Mouse (Mus musculus) lung, embryonic 14.5 days (tissue): Measurements from ENCODE around the gene Rhoq. TPM values are rescaled to one million over a fixed set of nuclear protein-coding genes. Genes with fewer than 3 reads are reported as not detected.

Source experiments
- ATAC-seq: fragments of 200-750 bp; cut with Nextera tagmentation; 2 replicates; pipeline ENCODE4 v1.8.0; 2017; ENCODE audit warnings: mild to moderate bottlenecking, moderate TSS enrichment, moderate library complexity; ENCODE audit not compliant: insufficient read depth
- DNase-seq: peaks from one replicate; pipeline ENCODE4 v3.0.0-alpha.2; 2015
- H3K27ac ChIP-seq: fragments of 300-500 bp; sonication (generic); 2 replicates; pipeline ENCODE4 v1.5.1; 2014; ENCODE audit warnings: low read depth, mild to moderate bottlenecking, moderate library complexity
- H3K27me3 ChIP-seq: fragments of 300-500 bp; sonication (generic); 2 replicates; pipeline ENCODE4 v1.6.1; 2014; ENCODE audit warnings: low read length, control low read depth; ENCODE audit not compliant: insufficient read depth
- H3K36me3 ChIP-seq: fragments of 300-500 bp; sonication (generic); 2 replicates; pipeline ENCODE4 v1.6.1; 2014; ENCODE audit warnings: control low read depth; ENCODE audit not compliant: insufficient read depth
- H3K4me1 ChIP-seq: fragments of 300-500 bp; sonication (generic); 2 replicates; pipeline ENCODE4 v1.6.1; 2014; ENCODE audit warnings: antibody characterized with exemption, control low read depth; ENCODE audit not compliant: insufficient read depth
- H3K4me2 ChIP-seq: fragments of 300-500 bp; sonication (generic); 2 replicates; pipeline ENCODE4 v1.6.1; 2014; ENCODE audit warnings: mild to moderate bottlenecking
- H3K4me3 ChIP-seq: fragments of 300-500 bp; sonication (generic); 2 replicates; pipeline ENCODE4 v1.5.1; 2014; ENCODE audit warnings: low read depth, low read length
- H3K9ac ChIP-seq: fragments of 300-500 bp; sonication (generic); 2 replicates; pipeline ENCODE4 v1.6.1; 2014
- H3K9me3 ChIP-seq: fragments of 300-500 bp; sonication (generic); 2 replicates; pipeline ENCODE4 v1.6.1; 2016; ENCODE audit warnings: low read depth, low read length, control low read depth
- CTCF ChIP-seq: IDR thresholded peaks from 2 replicates; pipeline ENCODE4 v1.5.1; 2016; ENCODE audit warnings: antibody characterized with exemption, low read depth
- WGBS: fragments of 180-500 bp; shearing (Covaris S2); extraction: QIAGEN DNeasy Blood & Tissue Kit; methylation state at CpG from one replicate; pipeline ENCODE4 v1.1.7; 2014; 5-methylcytosine and 5-hydroxymethylcytosine counted together
- polyA plus RNA-seq: library from polyadenylated mRNA; unstranded; fragments of >200 nt; fragmentation: Nextera tagmentation; extraction: Ambion mirVana; gene quantifications from 2 replicates; pipeline ENCODE4 v1.2.1, GENCODE M21; 2014

Gene Rhoq
- 17.6 and 19.4 TPM in 2 replicates for polyA plus RNA-seq

GRCm38 (mm10) chr17:86962894-86963585, at the start of gene Rhoq:
Rhoq (plus strand) TSS chr17:86963082.
- Histone ChIP-seq H3K4me3 (peak within 1 kb of the TSS; percentile 76), H3K36me3 (peaks cover 10% of the 10 kb centered on the region; the same call in 1 of the 2 replicates), H3K27me3 (no peaks in the 10 kb centered on the region), H3K27ac (peak within 1 kb of the TSS; percentile 94), H3K9ac (peak within 1 kb of the TSS; percentile 88), H3K4me1 (peaks cover 25% of the 10 kb centered on the region), H3K9me3 (no peaks in the 10 kb centered on the region), H3K4me2 (peak within 1 kb of the TSS; percentile 87)
- TF ChIP-seq CTCF = no peak
- DNase-seq (peak; percentile 91), ATAC-seq (peak; percentile 90)
- under 1% methylated on average over 78 of the region's 86 CpGs for WGBS

GRCm38 (mm10) chr17:86915540-86915939, 47.3 kb upstream of the Rhoq start:
- TF ChIP-seq CTCF = peak; percentile 39; the same call in 1 of the 2 replicates
- 80% methylated on average over 4 of the region's 4 CpGs for WGBS
- Histone ChIP-seq H3K36me3 (no peaks in the 10 kb centered on the region), H3K9me3 (no peaks in the 10 kb centered on the region), H3K4me3 (no peak overlapping the region), H3K4me2 (no peak overlapping the region), H3K27ac (no peak overlapping the region), H3K9ac (no peak overlapping the region), H3K4me1 (no peaks in the 10 kb centered on the region), H3K27me3 (no peaks in the 10 kb centered on the region)
- no peak for ATAC-seq
- DNase-seq = no peak

GRCm38 (mm10) chr17:86917048-86917447, 45.8 kb upstream of the Rhoq start, which contains the start of gene Tmem247:
Tmem247 (plus strand) TSS chr17:86917348.
- H3K4me2 ChIP-seq = no peak within 1 kb of the TSS
- no peak within 1 kb of the TSS for H3K9ac ChIP-seq
- H3K9me3 ChIP-seq = no peaks in the 10 kb centered on the region
- TF ChIP-seq CTCF = 0 out of 2 replicates have a peak, but pooled peaks have one; percentile 6
- H3K27me3 ChIP-seq = no peaks in the 10 kb centered on the region
- H3K27ac ChIP-seq = no peak within 1 kb of the TSS
- H3K4me1 ChIP-seq = no peaks in the 10 kb centered on the region
- 90% methylated on average over 10 of the region's 10 CpGs for whole genome bisulfite sequencing
- DNase-seq (no peak), ATAC-seq (no peak)
- H3K36me3 ChIP-seq = no peaks in the 10 kb centered on the region
- no peak within 1 kb of the TSS for H3K4me3 ChIP-seq

GRCm38 (mm10) chr17:86918786-86919185, 44.1 kb upstream of the Rhoq start:
- no peak overlapping the region for H3K4me3 ChIP-seq
- ATAC-seq (no peak), DNase-seq (peak; percentile 48)
- WGBS = 70% methylated on average over 6 of the region's 6 CpGs
- no peaks in the 10 kb centered on the region for H3K36me3 ChIP-seq
- H3K9me3 ChIP-seq = no peaks in the 10 kb centered on the region
- H3K4me1 ChIP-seq = no peaks in the 10 kb centered on the region
- peak; percentile 67 for TF ChIP-seq CTCF
- no peak overlapping the region for H3K27ac ChIP-seq
- no peaks in the 10 kb centered on the region for H3K27me3 ChIP-seq
- H3K9ac ChIP-seq = no peak overlapping the region
- no peak overlapping the region for H3K4me2 ChIP-seq

GRCm38 (mm10) chr17:86919729-86920128, 43.2 kb upstream of the Rhoq start:
- H3K4me2 ChIP-seq = no peak overlapping the region
- no peak overlapping the region for H3K4me3 ChIP-seq
- no peaks in the 10 kb centered on the region for H3K27me3 ChIP-seq
- DNase-seq (no peak), ATAC-seq (no peak)
- H3K9ac ChIP-seq = no peak overlapping the region
- no peaks in the 10 kb centered on the region for H3K36me3 ChIP-seq
- no peak overlapping the region for H3K27ac ChIP-seq
- H3K4me1 ChIP-seq = no peaks in the 10 kb centered on the region
- no peaks in the 10 kb centered on the region for H3K9me3 ChIP-seq
- 66% methylated on average over 11 of the region's 11 CpGs for WGBS
- no peak for TF ChIP-seq CTCF

- ATAC-seq (no peak), DNase-seq (no peak)
- Histone ChIP-seq H3K27me3 (no peaks in the 10 kb centered on the region), H3K9me3 (no peaks in the 10 kb centered on the region), H3K4me1 (no peaks in the 10 kb centered on the region), H3K4me2 (no peak overlapping the region), H3K9ac (no peak overlapping the region), H3K4me3 (no peak overlapping the region), H3K36me3 (no peaks in the 10 kb centered on the region), H3K27ac (no peak overlapping the region)
- no peak for TF ChIP-seq CTCF
- WGBS = 65% methylated on average over 3 of the region's 3 CpGs
Observed at GRCm38 (mm10) chr17:86924679-86925078, 38.2 kb upstream of the Rhoq start.

- no peak for TF ChIP-seq CTCF
- 76% methylated on average over 3 of the region's 3 CpGs for WGBS
Observed at GRCm38 (mm10) chr17:86926836-86927235, 36.0 kb upstream of the Rhoq start.

More at GRCm38 (mm10) chr17:86926836-86927235, 36.0 kb upstream of the Rhoq start:
- no peak overlapping the region for H3K27ac ChIP-seq
- no peak for DNase-seq
- H3K4me2 ChIP-seq = no peak overlapping the region
- no peak overlapping the region for H3K9ac ChIP-seq
- H3K27me3 ChIP-seq = no peaks in the 10 kb centered on the region
- H3K4me1 ChIP-seq = peaks cover 4% of the 10 kb centered on the region; the same call in 1 of the 2 replicates
- ATAC-seq = no peak
- no peaks in the 10 kb centered on the region for H3K9me3 ChIP-seq
- H3K4me3 ChIP-seq = no peak overlapping the region
- no peaks in the 10 kb centered on the region for H3K36me3 ChIP-seq
